Mouse (Mus musculus) adrenal gland, adult 8-10 months (tissue): ENCODE data around the gene Kcnab3. TPM values are rescaled to one million over a fixed set of nuclear protein-coding genes. Genes with fewer than 3 reads are reported as not detected.

Experiments
- DNase-seq: peaks from one replicate; pipeline ENCODE4 v3.0.0; 2022
- total RNA-seq, 4 experiments: library from RNA; stranded (reverse); gene quantifications; 2 replicates each; pipeline ENCODE4 v1.2.4; 2022

The Kcnab3 gene
- total RNA-seq, 4 experiments from 2014 or later, result 7.3 to 22.1 (median 16.2) TPM

DNA sequence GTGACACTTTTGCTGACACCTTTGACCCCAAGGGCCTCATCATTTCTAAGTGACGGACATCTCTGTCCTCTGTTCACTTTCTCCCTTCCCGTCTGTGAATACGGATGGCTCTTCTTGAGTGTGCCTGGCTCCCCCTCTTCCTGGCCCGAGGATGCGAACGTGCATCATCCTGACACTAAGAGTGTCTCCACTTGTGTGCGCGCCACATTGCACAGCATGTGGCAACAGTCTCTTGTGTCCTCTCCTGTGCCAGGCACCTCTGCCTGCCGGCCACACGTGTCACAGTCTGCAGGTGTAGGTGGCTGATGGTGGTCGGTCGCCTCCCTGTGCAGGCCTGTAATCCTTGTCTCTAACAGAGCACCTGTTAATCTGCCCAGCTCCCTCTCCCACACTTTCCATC is 45.5 kb downstream of the Kcnab3 start:
- DNase-seq, result no peak

DNA sequence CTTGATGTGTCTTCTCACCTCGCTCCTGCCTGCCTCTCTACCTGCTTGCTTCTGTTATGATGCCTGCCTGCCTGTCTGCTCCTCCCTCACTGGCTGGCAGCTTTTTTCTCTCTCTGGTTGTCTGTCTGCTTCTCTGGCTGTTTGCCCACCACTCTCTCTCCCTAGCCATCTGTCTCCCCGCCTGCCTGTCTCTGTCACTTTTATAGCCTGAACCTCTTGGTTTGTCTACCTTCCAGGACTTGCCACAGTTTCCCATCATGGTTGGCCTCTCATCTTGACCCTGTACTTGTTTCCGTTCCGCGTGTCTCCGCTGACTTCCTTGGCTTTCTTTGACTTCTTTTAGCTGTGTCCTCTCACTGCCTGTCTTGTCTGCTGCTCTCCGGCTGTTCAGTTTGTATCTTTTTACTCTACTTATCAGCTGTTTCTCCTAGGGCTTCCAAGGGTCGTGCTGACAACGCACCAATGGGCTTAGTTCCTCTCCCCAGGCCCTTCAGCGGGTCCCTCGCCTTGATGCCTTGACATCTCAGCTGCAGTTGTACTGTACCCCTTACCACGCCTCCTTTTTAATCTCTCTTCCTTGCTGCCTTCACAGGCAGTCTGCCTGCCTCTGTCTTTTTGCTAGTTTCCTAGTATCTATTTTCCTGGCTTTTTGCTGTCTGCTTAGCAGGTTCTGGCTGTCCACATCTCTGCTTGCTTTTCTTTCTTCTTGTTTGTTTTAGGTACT is 46.2 kb downstream of the Kcnab3 start:
- DNase-seq, result no peak

DNA sequence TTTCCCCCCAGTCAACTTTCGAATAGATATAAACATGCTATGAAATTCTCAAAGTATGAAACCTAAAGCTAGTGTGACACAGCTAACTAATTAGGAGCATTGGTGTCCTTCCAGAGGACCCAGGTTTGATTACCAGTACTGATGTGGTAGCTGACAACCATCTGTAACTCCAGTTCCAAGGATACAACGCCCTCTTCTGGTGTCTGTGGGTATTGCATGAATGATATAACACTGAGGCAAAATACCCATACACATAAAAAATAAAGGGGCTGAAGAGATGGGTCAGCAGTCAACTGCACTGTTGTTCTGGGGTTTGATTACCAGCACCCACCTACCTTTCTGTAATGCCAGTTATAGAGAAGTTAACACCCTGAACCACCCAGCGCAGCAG is 46.7 kb downstream of the Kcnab3 start:
- no peak for DNase-seq

DNA sequence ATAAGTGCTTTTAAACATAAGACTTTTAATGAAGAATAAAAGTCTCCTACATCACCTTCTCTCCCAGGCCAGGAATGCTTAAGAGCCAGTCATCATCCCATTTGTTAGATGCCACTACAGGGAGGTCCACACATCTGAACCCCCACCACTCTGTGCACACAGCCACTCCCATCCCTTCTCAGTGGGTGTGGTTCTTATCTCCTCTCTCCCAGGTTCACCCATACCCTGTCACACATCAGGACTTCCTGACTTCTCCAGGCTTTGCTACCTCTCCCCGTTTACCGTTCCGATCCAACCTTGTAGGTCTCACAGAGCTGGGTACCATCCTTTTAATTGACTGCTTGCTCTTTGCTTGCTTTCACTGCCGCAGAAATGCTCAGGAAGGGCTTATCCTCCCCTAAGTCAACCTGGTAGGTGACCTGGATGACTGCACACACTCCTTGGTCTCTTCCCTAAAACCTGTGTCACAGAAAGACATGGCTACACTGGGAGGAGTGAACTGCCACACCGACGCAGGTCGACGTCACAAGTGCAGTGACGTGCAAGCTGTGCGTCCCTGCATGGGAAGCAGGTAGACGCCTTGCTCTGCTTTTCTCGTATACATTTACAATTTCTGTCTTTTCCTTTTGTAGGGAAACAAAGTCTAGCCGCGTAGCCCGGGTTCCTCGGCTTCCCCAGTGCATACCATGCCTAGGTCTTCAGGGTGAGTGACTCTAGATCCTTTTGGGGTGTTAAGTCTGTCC is 47.3 kb downstream of the Kcnab3 start:
- no peak for DNase-seq

DNA sequence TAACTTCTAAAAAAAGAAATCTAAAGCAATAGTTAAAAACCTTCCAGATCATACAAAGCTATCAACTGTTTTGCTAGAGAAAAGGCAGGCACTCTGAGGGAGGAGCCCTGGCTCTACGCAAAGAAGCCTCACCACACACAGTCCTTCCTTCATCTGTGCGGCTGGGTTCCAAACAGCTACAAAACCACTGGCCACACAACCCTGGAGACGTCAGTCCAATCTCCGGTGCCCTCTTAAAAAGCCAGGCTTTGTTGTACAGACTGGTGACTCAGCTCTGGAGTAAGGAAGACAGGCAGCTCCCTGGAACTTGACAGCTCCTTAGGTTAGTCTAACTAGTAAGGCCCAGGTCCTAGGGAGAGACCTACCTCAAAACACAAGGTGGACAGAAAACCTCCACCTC is 49.6 kb downstream of the Kcnab3 start:
- no peak for DNase-seq

DNA sequence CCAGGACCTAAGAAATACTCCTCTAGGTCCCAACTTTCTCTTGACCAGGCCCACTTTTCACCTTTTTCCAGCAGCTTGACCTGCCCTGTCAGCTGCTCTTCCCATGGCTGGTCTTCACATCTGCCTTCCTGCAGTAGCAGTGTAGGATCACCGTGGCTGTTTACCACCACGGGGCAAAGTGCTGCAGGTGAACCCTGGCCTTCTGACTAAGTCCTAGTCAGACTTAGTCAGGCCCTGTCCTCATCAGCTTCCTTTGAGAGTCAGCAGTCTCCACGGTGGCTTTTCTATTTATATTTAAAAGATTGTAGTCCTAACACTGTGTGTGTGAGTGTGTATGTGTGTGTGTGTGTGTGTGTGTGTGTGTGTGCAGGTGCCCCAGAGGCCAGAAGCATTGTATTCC is 51.7 kb downstream of the Kcnab3 start:
- no peak for DNase-seq

GRCm38 (mm10) chr11:69379600-69379999 is 53.5 kb downstream of the Kcnab3 start:
- DNase-seq, result no peak

GRCm38 (mm10) chr11:69381356-69381755 is 55.3 kb downstream of the Kcnab3 start:
- DNase-seq, result no peak

Other genes with a start within 250 kb of the Kcnab3 start
- 100 to 1,000 TPM; 118 to 221 (median 178) TPM for gene Vamp2, start 237.8 kb upstream of the Kcnab3 start, total RNA-seq
- 100 to 1,000 TPM in 1 of 4 experiments, 10 to 100 TPM in 3; 30.0 to 119 (median 51.6) TPM for gene Per1, start 231.0 kb upstream of the Kcnab3 start, total RNA-seq
- gene Hes7, start 205.9 kb upstream of the Kcnab3 start, total RNA-seq, result under 1 TPM in 2 of 4 experiments, not detected in 2; 0.18 to 0.22 TPM
- gene 9130213A22Rik, start 203.7 kb upstream of the Kcnab3 start, total RNA-seq, result under 1 TPM; 0.26 to 0.95 (median 0.84) TPM
- 1 to 10 TPM in 3 of 4 experiments, under 1 TPM in 1; 0.87 to 2.2 (median 1.7) TPM for gene Aloxe3, start 200.4 kb upstream of the Kcnab3 start, total RNA-seq
- gene Alox12b, start 169.3 kb upstream of the Kcnab3 start, total RNA-seq, result not detected
- gene Alox8, start 128.4 kb upstream of the Kcnab3 start, total RNA-seq, result not detected
- gene Gucy2e, start 89.2 kb upstream of the Kcnab3 start, total RNA-seq, result not detected
- gene Cntrob, start 2.5 kb upstream of the Kcnab3 start, total RNA-seq, result 10 to 100 TPM in 2 of 4 experiments, 1 to 10 TPM in 2; 6.4 to 14.8 (median 10.0) TPM
- gene Trappc1, start 2.3 kb upstream of the Kcnab3 start, total RNA-seq, result 10 to 100 TPM; 63.4 to 70.8 (median 67.0) TPM
- 10 to 100 TPM in 1 of 4 experiments, 1 to 10 TPM in 3; 5.0 to 10.2 (median 6.7) TPM for gene Rnf227, start 14.2 kb downstream of the Kcnab3 start, total RNA-seq
- gene Chd3, start 43.1 kb downstream of the Kcnab3 start, total RNA-seq, result 100 to 1,000 TPM in 2 of 4 experiments, 10 to 100 TPM in 2; 89.8 to 169 (median 115) TPM
- 100 to 1,000 TPM; 138 to 160 (median 154) TPM for gene Naa38, start 69.2 kb downstream of the Kcnab3 start, total RNA-seq
- 10 to 100 TPM; 53.9 to 65.7 (median 60.5) TPM for gene Cyb5d1, start 69.4 kb downstream of the Kcnab3 start, total RNA-seq
- 10 to 100 TPM in 2 of 4 experiments, 1 to 10 TPM in 2; 6.3 to 16.0 (median 10.4) TPM for gene Tmem88, start 72.0 kb downstream of the Kcnab3 start, total RNA-seq
- gene Kdm6b, start 87.4 kb downstream of the Kcnab3 start, total RNA-seq, result 10 to 100 TPM; 20.4 to 44.2 (median 35.1) TPM
- gene Dnah2, start 222.9 kb downstream of the Kcnab3 start, total RNA-seq, result 1 to 10 TPM in 1 of 4 experiments, under 1 TPM in 3; 0.14 to 1.0 (median 0.70) TPM
- gene Efnb3, start 233.9 kb downstream of the Kcnab3 start, total RNA-seq, result under 1 TPM; 0.77 to 0.86 (median 0.81) TPM